Mouse (Mus musculus) brown adipose tissue, adult 24 weeks (tissue): ENCODE results near the gene E330017A01Rik. TPM values are rescaled to one million over a fixed set of nuclear protein-coding genes. Genes with fewer than 3 reads are reported as not detected.

Source experiments
- H3K27ac ChIP-seq: fragments of 200-500 bp; replicated peaks from 2 replicates; pipeline ENCODE4 v1.5.1; 2012; ENCODE audit warnings: low read depth, mild to moderate bottlenecking, low read length
- H3K4me1 ChIP-seq: fragments of 200-500 bp; 2 replicates; pipeline ENCODE4 v1.6.1; 2012; ENCODE audit warnings: low read length, mixed read lengths; ENCODE audit not compliant: control insufficient read depth, insufficient read depth, insufficient read length
- H3K4me3 ChIP-seq: fragments of 200-500 bp; 2 replicates; pipeline ENCODE4 v1.5.1; 2012; ENCODE audit warnings: low read depth, mild to moderate bottlenecking, low read length, moderate library complexity; ENCODE audit not compliant: insufficient read depth
- polyA plus RNA-seq: library from polyadenylated mRNA; stranded (reverse); fragments of >200 nt; gene quantifications from 2 replicates; pipeline ENCODE4 v1.2.4, GENCODE M21; 2012; ENCODE audit not compliant: missing spikeins, insufficient read depth, insufficient read length

Gene E330017A01Rik
- not detected in 2 replicates for polyA plus RNA-seq

- H3K4me1 ChIP-seq = no peaks in the 10 kb centered on the region
- H3K4me3 ChIP-seq = no peak within 1 kb of the TSS
- no peak within 1 kb of the TSS for H3K27ac ChIP-seq
Measured at GRCm38 (mm10) chr16:58638689-58639175, at the start of gene E330017A01Rik. Gene E330017A01Rik, minus strand, starts transcription at chr16:58638739.

- Histone ChIP-seq H3K4me1 (no peaks in the 10 kb centered on the region), H3K4me3 (peak overlapping the region; percentile 20; the same call in 1 of the 2 replicates), H3K27ac (no peak overlapping the region)
Measured at GRCm38 (mm10) chr16:58685548-58686537, 47.3 kb upstream of the E330017A01Rik start.

- Histone ChIP-seq H3K27ac (no peak overlapping the region), H3K4me3 (no peak overlapping the region), H3K4me1 (no peaks in the 10 kb centered on the region)
Measured at GRCm38 (mm10) chr16:58684537-58684936, 46.0 kb upstream of the E330017A01Rik start.

DNA sequence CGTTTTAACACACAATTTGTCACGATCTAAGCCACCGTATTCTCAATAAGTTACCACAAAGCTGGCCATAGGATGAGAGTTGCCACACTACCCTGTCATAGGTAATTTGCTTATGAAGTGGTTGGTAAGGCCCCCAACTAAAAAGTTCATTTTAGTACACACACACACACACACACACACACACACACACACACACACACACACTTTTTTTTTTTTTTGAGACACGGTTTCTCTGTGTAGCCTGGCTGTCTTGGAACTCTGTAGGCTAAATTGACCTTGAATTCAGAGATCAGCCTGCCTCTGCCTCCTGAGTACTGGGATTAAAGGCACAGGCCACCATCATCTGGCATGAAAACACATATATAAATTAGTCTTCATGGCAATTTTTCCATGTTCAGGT is 45.4 kb upstream of the E330017A01Rik start:
- Histone ChIP-seq H3K4me3 (no peak overlapping the region), H3K27ac (no peak overlapping the region), H3K4me1 (no peaks in the 10 kb centered on the region)

DNA sequence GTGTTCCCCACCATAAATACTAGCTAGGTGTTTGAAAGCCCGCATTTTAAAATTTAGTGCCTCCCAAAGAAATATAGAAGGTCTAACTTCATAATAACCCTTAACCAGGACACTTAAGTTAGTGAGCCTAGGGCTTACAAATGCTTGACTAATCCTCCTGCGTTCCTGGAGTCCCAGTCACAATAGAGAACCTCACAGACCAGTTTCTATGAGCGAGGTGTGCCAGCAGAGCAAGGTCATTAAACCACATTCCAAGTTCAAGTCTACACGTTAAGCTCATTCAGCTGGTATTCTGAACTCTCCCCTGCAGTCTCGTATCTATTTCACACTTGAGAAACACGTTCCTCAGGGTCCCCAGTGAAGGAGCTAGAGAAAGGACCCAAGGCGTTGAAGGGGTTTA is 44.3 kb upstream of the E330017A01Rik start:
- no peaks in the 10 kb centered on the region for H3K4me1 ChIP-seq
- H3K27ac ChIP-seq = no peak overlapping the region
- no peak overlapping the region for H3K4me3 ChIP-seq

DNA sequence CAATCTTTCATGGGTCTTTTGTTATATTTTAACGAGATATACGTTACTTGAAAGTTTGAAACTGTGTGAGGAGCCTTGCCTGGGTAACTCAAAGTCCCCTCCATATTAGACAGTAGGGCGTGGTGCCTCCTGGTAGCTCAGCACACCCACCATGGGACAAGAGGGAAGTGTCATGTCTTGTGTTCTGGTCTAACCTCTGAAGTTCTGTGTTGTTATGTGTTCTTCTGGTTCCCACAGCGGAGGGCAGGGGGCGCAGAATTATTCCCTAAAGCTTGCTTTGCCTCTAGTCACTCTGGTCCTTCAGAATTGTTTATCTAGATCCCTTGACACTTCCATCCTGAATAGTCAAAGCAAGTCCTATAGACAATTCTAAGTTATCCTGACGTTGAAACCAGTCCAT is 43.5 kb upstream of the E330017A01Rik start:
- no peak overlapping the region for H3K4me3 ChIP-seq
- no peaks in the 10 kb centered on the region for H3K4me1 ChIP-seq
- no peak overlapping the region for H3K27ac ChIP-seq

DNA sequence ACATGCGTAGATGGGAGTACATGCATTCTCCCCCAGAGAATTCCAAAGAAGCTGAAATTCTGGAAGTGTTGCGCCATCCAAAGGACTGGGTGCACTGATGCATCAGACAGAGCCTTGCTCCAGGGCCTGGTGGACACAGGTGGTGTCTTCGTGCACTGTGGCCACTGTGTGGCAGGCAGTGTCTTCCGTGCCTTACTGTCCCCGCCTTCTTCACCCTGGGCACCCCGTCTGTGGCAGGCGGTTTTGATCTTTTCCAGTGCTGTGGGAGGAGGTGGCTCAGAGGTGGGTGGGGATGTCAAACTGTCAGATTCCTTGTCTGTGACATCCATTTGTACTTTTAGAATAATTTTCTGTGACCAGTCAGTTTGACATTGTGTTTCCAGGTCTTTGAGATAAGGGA is 40.1 kb upstream of the E330017A01Rik start:
- Histone ChIP-seq H3K27ac (no peak overlapping the region), H3K4me3 (no peak overlapping the region), H3K4me1 (no peaks in the 10 kb centered on the region)

DNA sequence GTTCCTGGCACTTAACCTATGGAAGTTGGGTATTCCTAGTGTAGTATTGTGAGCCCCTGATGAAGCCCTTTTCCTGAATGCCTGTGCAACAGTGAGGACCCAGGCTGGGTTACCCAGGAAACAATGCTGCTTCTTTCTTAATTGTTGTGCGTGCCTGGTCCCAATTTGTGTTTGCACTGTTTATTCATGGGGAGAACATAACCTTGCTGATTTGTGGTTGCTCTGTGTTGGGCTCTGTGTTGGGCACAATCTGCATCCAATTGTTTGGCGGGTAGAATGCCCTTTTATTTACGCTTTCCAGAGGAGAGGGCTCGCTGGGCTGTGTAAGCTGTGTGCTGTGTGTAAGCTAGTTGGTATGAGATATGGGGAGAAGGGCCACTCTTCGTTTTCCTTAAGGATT is 39.0 kb upstream of the E330017A01Rik start:
- H3K27ac ChIP-seq = no peak overlapping the region

DNA sequence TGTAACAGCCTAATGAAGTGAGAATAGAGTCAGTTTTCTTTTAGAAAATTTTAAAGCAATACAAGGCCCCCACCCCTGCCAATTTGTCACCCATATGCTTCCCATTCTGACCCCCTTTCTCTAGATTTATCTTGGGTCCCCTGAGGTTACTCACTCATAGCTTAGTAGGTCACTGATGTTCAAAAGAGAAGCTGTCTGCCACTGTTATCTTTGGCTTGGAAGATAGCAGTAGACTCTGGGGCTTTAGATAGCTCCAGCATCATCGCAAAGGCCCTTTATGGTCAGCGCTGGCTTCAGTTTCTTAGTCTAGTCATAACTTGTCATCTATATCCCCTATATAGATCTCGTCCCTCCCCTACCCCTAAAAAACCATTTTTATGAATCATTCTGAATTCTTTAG is 38.1 kb upstream of the E330017A01Rik start:
- Histone ChIP-seq H3K4me3 (no peak overlapping the region), H3K4me1 (no peaks in the 10 kb centered on the region), H3K27ac (no peak overlapping the region)

More for the DNA sequence above, 39.0 kb upstream of the E330017A01Rik start:
- Histone ChIP-seq H3K4me1 (no peaks in the 10 kb centered on the region), H3K4me3 (no peak overlapping the region)

DNA sequence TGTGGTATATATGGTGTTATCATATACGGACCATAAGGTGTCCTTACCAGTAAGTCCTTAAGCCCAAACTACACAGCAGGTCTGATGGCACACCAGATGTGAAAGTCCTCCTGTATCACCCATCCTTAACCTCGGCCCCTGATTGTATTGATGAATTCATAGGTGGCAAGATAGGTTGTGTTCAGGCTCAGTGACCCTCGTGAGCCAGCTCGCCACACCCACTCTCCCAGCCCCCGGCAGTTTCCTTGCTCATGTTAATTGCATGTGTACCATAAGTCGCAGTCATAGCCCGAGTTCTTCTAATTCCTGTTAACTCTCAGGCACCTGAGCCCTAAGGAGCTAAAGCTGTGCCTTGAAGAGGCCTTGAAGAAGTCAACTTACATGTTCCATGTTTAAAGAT is 37.6 kb upstream of the E330017A01Rik start:
- Histone ChIP-seq H3K27ac (no peak overlapping the region), H3K4me3 (no peak overlapping the region), H3K4me1 (no peaks in the 10 kb centered on the region)

- Histone ChIP-seq H3K4me1 (no peaks in the 10 kb centered on the region), H3K4me3 (no peak overlapping the region), H3K27ac (no peak overlapping the region)
Measured at GRCm38 (mm10) chr16:58675256-58675655, 36.7 kb upstream of the E330017A01Rik start.

DNA sequence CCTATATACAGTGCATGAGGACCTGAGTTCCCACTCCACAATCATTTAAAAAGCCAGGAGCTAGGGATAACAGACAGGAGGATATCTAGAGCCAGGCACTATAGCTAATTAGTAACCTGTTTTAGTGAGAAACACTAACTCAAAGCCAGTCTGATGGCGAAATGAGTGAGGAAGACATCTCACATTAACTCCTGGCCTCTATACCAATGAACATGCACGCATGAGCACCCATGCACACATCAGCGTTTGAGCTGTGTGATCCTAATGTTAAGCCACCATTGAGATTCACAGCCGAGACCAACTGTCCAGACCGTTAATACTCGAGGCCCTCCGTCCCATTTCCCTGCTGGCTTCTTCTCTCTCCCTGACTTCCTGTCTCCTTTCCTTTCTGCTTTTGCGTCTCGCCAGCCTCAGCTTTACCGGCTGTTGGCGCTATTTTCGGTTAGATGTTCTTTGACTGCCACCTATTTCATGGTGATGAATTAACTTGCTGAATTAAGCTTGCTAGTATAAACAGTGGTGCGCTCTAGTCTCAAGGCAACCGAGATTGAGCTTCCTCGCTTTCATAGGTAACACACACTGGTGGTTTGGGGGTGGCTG is 35.4 kb upstream of the E330017A01Rik start:
- Histone ChIP-seq H3K4me3 (no peak overlapping the region), H3K27ac (no peak overlapping the region), H3K4me1 (no peaks in the 10 kb centered on the region)

DNA sequence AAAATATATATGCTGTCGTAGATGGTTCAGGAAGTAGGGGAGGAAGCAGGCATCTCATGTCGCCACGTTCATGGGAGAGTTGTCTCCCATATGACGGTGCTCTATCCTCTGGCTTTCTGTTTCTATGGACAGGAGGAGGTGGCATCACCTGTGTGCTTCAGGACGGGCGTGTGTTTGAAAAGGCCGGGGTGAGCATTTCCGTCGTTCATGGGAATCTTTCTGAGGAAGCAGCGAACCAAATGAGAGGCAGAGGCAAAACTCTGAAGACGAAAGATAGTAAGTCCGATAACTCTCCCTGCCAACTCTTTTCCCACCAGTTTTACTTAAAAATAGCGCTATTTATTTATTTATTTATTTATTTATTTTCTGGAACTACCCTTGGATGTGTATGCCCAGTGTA is 33.9 kb upstream of the E330017A01Rik start:
- H3K4me1 ChIP-seq = no peaks in the 10 kb centered on the region
- no peak overlapping the region for H3K27ac ChIP-seq
- no peak overlapping the region for H3K4me3 ChIP-seq

GRCm38 (mm10) chr16:58671212-58671985 is 32.9 kb upstream of the E330017A01Rik start:
- H3K27ac ChIP-seq = no peak overlapping the region
- no peak overlapping the region for H3K4me3 ChIP-seq
- no peaks in the 10 kb centered on the region for H3K4me1 ChIP-seq

DNA sequence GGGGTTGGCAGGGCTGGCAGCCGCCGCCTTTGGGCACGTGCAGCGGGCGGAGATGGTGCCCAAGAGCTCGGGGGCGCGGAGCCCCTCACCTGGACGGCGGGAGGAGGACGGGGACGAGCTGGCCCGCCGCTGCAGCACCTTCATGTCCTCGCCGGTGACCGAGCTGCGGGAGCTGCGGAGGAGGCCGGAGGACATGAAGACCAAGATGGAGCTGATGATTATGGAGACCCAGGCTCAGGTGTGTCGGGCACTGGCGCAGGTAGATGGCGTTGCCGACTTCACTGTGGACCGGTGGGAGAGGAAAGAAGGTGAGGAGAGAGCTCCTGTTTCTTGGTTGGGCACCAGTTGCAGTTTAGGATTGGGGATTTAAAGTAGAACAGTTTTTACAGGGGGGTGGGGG is 32.1 kb upstream of the E330017A01Rik start:
- no peaks in the 10 kb centered on the region for H3K4me1 ChIP-seq
- no peak overlapping the region for H3K27ac ChIP-seq
- H3K4me3 ChIP-seq = peak overlapping the region; percentile 84
